Mouse (Mus musculus): Measurements from ENCODE around the gene Ccdc88c. TPM values are rescaled to one million over a fixed set of nuclear protein-coding genes. Genes with fewer than 3 reads are reported as not detected.

Ccdc88c gene
- polyA plus RNA-seq, 1 experiment from 2014 or later = 5.9 TPM

DNA sequence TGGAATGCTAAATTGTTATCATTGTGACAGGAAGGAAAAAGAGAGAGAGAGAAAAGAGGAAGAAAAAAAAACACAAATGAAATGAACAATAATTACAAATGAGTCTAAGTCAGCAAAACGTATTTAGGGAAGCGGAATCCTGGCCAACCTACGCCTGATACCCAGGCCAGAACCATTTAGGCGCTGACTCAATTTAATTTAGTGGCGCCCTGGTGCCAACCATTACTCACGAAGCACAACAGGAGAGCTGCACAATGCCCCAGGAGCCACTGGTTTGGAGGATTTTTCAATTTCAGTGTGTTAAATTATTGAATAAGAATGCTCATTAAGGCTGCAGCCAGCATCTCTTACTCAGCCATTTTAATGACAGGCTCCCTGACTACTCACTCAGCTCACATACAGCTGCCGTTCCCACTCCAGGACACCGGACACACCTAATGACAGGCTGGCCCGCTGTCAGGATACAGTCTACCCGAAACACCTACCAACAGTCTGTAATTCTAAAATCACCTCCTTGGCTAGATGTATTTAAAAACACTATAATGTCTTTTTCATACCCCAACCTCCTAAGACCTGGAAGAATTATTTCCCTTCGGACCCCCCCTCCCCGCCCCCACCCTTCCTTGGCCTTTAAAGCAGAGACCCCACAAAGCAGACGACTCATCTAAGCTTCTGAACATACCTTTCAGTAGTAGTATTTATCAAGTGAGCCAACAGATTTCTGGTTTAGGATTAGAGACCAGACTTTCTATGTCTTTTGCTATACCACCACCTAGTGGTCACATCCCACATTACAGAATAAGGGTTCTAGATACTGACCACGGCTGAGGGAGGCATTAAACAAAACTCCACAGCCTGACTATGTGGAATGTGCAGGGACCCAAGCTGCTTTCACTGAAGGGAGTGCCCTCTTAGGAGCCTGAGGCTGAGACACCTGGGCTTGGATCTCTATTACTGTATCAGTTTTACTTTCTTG lies 102.9 kb downstream of the Ccdc88c start:
- 69% methylated on average over 14 of the region's 14 CpGs for WGBS (ENCODE audit: insufficient replicate concordance)
- H3K27ac ChIP-seq (ENCODE audit: low read length) = no peak overlapping the region
- H3K27me3 ChIP-seq (ENCODE audit: control insufficient read depth, insufficient read depth, low read depth, low read length) = no peaks in the 10 kb centered on the region
- no peaks in the 10 kb centered on the region for H3K4me1 ChIP-seq (ENCODE audit: control insufficient read depth, low read depth, low read length)
- H3K36me3 ChIP-seq (ENCODE audit: control insufficient read depth, insufficient read depth) = peaks cover 34% of the 10 kb centered on the region
- H3K4me2 ChIP-seq (ENCODE audit: low read depth, low read length) = no peak overlapping the region
- ATAC-seq (ENCODE audit: low read depth) = no peak
- no peaks in the 10 kb centered on the region for H3K9me3 ChIP-seq (replicated peaks; ENCODE audit: control insufficient read depth, low read length)
- no peak overlapping the region for H3K4me3 ChIP-seq (ENCODE audit: low read depth, low read length)
- no peak overlapping the region for H3K9ac ChIP-seq (ENCODE audit: low read depth, low read length)

DNA sequence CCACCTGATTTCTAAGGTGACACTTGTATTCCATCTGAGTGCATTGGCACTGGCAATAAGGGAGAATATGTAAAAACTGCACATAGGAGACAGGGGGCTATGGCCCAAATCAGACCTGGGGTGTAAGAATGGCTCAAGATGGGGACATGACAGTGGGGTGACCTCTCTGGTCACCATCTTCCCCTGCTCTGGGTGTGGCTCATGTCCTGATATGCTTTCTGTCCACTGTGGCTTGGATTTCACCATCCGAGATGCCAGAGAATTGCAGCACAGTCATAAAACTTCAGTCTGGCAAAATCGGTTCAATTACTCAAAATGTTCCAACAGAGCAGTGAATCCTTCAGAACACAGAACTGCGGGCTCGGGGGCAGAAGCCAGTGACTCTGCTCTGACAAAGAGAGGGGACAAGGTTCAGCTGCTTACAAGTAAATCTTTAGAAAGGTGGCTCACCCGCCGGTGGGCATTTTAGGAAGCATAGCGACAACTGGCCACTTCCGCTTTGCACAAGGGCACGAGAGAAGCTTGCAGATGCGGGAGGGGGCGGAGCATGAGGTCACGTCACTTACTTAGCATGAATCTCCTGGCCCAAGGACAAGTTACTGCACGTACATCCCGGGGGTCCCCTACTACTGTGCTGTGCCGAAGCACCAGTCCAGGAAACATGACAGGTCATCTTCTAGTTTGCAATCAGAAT lies 104.1 kb downstream of the Ccdc88c start:
- ATAC-seq (ENCODE audit: low read depth) = no peak
- Histone ChIP-seq H3K27ac (ENCODE audit: low read length) (no peak overlapping the region), H3K36me3 (ENCODE audit: control insufficient read depth, insufficient read depth) (peaks cover 27% of the 10 kb centered on the region), H3K9me3 (replicated peaks; ENCODE audit: control insufficient read depth, low read length) (no peaks in the 10 kb centered on the region), H3K4me3 (ENCODE audit: low read depth, low read length) (no peak overlapping the region), H3K27me3 (ENCODE audit: control insufficient read depth, insufficient read depth, low read depth, low read length) (no peaks in the 10 kb centered on the region), H3K4me1 (ENCODE audit: control insufficient read depth, low read depth, low read length) (no peaks in the 10 kb centered on the region), H3K4me2 (ENCODE audit: low read depth, low read length) (no peak overlapping the region), H3K9ac (ENCODE audit: low read depth, low read length) (no peak overlapping the region)
- WGBS (ENCODE audit: insufficient replicate concordance) = 71% methylated on average over 15 of the region's 15 CpGs

DNA sequence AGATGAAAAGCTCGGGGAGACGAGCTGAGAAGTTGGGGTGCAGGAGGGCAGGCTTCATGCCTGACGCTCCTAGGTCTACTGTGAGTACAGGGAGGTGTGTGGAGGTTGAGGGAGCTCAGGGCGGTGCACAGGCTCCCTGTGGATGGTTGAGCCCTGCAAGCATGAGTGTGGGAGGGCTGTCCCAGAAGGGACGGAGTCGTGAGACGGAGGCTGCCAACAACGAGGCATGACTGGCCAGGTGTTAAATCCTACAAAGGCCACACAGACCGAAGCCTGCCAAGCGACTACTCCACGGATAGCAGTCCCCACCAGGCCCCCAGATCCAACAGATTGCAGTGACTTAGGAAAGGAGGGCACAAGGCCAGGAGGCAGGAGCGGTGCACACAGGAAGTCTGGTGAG lies 118.1 kb downstream of the Ccdc88c start:
- no peak overlapping the region for H3K27ac ChIP-seq (ENCODE audit: low read length)
- no peaks in the 10 kb centered on the region for H3K4me1 ChIP-seq (ENCODE audit: control insufficient read depth, low read depth, low read length)
- peaks cover 3% of the 10 kb centered on the region for H3K36me3 ChIP-seq (ENCODE audit: control insufficient read depth, insufficient read depth)
- ATAC-seq (ENCODE audit: low read depth) = no peak
- H3K9me3 ChIP-seq (replicated peaks; ENCODE audit: control insufficient read depth, low read length) = no peaks in the 10 kb centered on the region
- peaks cover 22% of the 10 kb centered on the region for H3K27me3 ChIP-seq (ENCODE audit: control insufficient read depth, insufficient read depth, low read depth, low read length)
- 81% methylated on average over 12 of the region's 12 CpGs for WGBS (ENCODE audit: insufficient replicate concordance)
- no peak overlapping the region for H3K4me3 ChIP-seq (ENCODE audit: low read depth, low read length)
- no peak overlapping the region for H3K9ac ChIP-seq (ENCODE audit: low read depth, low read length)
- no peak overlapping the region for H3K4me2 ChIP-seq (ENCODE audit: low read depth, low read length)

DNA sequence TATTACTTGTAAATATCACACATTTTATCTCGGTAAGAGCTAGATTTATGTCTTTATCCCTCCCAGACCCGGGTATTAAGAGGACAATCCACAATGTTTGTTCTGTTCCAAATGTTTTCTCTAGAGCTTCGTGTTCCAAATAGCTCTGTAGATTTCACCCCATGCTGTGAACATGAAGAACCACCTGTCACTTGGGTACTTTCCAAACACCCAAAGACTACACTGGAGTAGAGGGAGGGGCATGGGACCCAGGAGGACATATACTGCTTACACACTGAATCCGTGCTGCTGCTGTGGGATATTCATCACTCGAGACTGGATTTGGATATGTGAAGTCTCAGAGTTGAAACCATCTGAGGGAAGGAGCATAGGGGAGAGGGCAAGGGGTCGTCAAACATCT lies 119.1 kb downstream of the Ccdc88c start:
- Histone ChIP-seq H3K4me1 (ENCODE audit: control insufficient read depth, low read depth, low read length) (no peaks in the 10 kb centered on the region), H3K27me3 (ENCODE audit: control insufficient read depth, insufficient read depth, low read depth, low read length) (peaks cover 22% of the 10 kb centered on the region), H3K36me3 (ENCODE audit: control insufficient read depth, insufficient read depth) (peaks cover 3% of the 10 kb centered on the region), H3K4me2 (ENCODE audit: low read depth, low read length) (no peak overlapping the region), H3K27ac (ENCODE audit: low read length) (no peak overlapping the region), H3K4me3 (ENCODE audit: low read depth, low read length) (no peak overlapping the region), H3K9ac (ENCODE audit: low read depth, low read length) (no peak overlapping the region), H3K9me3 (replicated peaks; ENCODE audit: control insufficient read depth, low read length) (no peaks in the 10 kb centered on the region)
- ATAC-seq (ENCODE audit: low read depth) = no peak
- 59% methylated on average over 6 of the region's 6 CpGs for WGBS (ENCODE audit: insufficient replicate concordance)

DNA sequence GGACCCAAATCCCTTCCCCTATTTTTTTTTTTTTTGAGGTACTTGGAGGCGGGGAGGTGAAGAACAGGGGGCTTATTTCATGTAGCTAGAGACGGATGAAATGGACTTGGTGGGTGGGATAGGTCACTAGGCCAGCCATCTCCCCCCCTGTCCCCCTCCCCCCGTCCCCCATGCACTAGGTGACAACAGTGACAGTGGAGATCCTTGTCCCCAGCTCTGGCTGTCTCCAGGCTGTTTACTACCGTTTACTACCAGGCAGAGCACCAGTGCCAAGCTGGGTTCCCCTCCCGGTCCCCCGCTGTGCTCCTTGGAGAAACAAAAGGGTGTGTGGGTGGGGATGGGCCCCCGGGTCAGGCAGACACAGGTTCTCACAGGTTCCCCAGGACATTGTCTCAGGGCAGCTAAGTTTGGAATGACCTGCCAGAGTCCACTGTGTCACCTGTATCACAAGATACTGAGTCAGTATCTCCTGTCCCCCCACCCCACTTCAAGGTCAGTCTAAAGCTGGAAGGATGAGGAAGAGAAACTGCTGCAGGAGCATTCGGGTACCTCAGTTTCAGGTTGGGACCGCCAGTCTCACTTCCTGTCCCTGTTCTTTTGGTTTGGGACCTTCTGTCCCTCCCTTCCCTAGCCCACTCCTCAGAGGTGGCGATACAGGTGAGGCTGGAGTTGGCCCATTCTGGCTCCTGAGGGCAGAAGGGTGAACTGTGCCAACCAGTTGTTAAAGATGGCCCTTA lies 120.4 kb downstream of the Ccdc88c start:
- Histone ChIP-seq H3K4me1 (ENCODE audit: control insufficient read depth, low read depth, low read length) (no peaks in the 10 kb centered on the region), H3K27ac (ENCODE audit: low read length) (no peak overlapping the region), H3K36me3 (ENCODE audit: control insufficient read depth, insufficient read depth) (peaks cover 3% of the 10 kb centered on the region), H3K4me2 (ENCODE audit: low read depth, low read length) (0 out of 2 replicates have a peak overlapping the region, but pooled peaks have one; percentile 33), H3K9me3 (replicated peaks; ENCODE audit: control insufficient read depth, low read length) (no peaks in the 10 kb centered on the region), H3K27me3 (ENCODE audit: control insufficient read depth, insufficient read depth, low read depth, low read length) (peaks cover 22% of the 10 kb centered on the region), H3K4me3 (ENCODE audit: low read depth, low read length) (no peak overlapping the region), H3K9ac (ENCODE audit: low read depth, low read length) (no peak overlapping the region)
- no peak for ATAC-seq (ENCODE audit: low read depth)
- 23% methylated on average over 10 of the region's 10 CpGs for WGBS (ENCODE audit: insufficient replicate concordance)

DNA sequence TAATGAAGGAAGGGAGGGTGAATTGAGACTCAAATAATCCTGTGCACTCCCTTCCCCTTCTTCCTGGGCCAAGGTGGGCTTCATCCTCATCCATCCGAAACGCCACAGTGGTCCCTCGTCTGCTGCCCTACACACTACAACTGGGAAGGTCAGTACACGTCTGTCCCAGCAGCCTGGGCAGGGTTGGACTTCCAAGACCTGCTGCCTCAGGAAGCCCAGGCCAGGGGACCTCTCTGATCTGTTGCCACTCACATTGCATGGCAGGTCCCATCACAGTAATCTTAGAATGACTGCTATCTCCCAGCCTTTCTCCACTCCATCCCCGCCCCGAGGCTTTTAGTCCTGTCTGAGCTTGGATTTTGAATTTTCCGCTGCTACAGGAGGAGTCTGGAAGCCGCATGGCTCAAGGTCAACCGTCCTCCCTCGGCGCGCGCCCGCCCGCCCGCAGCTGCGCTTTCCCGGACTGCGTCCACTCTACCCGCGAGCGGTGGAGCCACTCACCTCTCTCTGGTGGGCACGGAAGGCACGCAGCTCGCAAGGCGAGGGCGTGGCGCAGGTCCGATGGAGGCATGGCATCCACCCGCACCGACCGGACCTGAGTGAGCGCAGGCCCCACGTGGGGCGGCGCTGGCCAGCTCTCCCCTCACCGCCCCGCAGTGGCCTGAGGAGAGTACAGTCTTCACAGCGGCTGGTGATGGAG lies 121.1 kb downstream of the Ccdc88c start, which contains the start of gene Gpr68:
Gene Gpr68 (minus strand): TSS at position 601 of the 700 bp plus-strand sequence.
- Histone ChIP-seq H3K27me3 (ENCODE audit: control insufficient read depth, insufficient read depth, low read depth, low read length) (peaks cover 22% of the 10 kb centered on the region), H3K9me3 (replicated peaks; ENCODE audit: control insufficient read depth, low read length) (no peaks in the 10 kb centered on the region), H3K4me2 (ENCODE audit: low read depth, low read length) (peak within 1 kb of the TSS; percentile 33), H3K27ac (ENCODE audit: low read length) (no peak within 1 kb of the TSS), H3K4me1 (ENCODE audit: control insufficient read depth, low read depth, low read length) (no peaks in the 10 kb centered on the region), H3K4me3 (ENCODE audit: low read depth, low read length) (peak within 1 kb of the TSS; percentile 23; the same call in 1 of the 2 replicates), H3K36me3 (ENCODE audit: control insufficient read depth, insufficient read depth) (no peaks in the 10 kb centered on the region), H3K9ac (ENCODE audit: low read depth, low read length) (no peak within 1 kb of the TSS)
- ATAC-seq (ENCODE audit: low read depth) = no peak
- WGBS (ENCODE audit: insufficient replicate concordance) = 6% methylated on average over 39 of the region's 39 CpGs

DNA sequence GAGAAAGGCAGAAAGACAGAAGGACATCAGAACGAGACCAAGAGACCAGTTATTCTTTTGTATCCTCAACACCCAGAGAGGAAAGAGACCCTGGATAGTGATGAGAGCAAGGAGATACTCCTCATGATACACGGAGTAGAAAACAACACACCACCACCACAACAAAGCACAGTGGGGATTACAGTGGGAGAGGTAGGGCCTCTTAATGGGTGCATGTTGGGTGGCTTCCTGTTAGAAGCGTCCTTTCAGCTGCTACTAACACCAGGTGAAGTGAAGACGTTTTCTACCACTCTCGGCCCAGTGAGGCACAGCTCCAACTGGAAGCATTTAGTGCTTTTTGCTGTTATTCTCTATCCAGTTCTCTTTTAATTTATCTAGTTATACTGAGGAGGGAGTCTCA lies 122.0 kb downstream of the Ccdc88c start:
- ATAC-seq (ENCODE audit: low read depth) = no peak
- H3K36me3 ChIP-seq (ENCODE audit: control insufficient read depth, insufficient read depth) = no peaks in the 10 kb centered on the region
- H3K4me3 ChIP-seq (ENCODE audit: low read depth, low read length) = no peak overlapping the region
- 58% methylated on average over 5 of the region's 5 CpGs for WGBS (ENCODE audit: insufficient replicate concordance)
- no peaks in the 10 kb centered on the region for H3K9me3 ChIP-seq (replicated peaks; ENCODE audit: control insufficient read depth, low read length)
- no peak overlapping the region for H3K4me2 ChIP-seq (ENCODE audit: low read depth, low read length)
- no peaks in the 10 kb centered on the region for H3K4me1 ChIP-seq (ENCODE audit: control insufficient read depth, low read depth, low read length)
- H3K27me3 ChIP-seq (ENCODE audit: control insufficient read depth, insufficient read depth, low read depth, low read length) = peaks cover 22% of the 10 kb centered on the region
- no peak overlapping the region for H3K9ac ChIP-seq (ENCODE audit: low read depth, low read length)
- H3K27ac ChIP-seq (ENCODE audit: low read length) = no peak overlapping the region

DNA sequence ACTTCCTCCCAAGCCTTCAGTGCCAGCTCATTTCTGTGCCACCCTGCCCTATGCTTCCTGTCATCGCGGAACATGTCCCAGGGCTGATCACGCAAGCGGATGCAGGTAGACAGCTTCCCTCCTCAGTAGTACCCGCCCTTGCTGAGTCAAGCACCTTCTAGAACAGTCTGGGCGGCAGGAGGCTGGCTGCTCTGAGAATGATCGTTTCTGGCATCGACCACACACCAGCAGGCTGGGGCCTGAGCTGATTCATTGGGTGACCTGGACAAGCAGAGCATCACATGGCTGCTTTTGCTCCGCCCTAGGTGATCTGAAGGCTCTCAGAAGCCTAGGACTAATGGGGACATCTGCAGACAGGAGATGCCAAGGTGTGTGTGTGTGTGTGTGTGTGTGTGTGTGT lies 125.1 kb downstream of the Ccdc88c start:
- Histone ChIP-seq H3K4me1 (ENCODE audit: control insufficient read depth, low read depth, low read length) (no peaks in the 10 kb centered on the region), H3K27me3 (ENCODE audit: control insufficient read depth, insufficient read depth, low read depth, low read length) (peaks cover 43% of the 10 kb centered on the region), H3K27ac (ENCODE audit: low read length) (no peak overlapping the region), H3K9ac (ENCODE audit: low read depth, low read length) (no peak overlapping the region), H3K4me3 (ENCODE audit: low read depth, low read length) (no peak overlapping the region), H3K36me3 (ENCODE audit: control insufficient read depth, insufficient read depth) (no peaks in the 10 kb centered on the region), H3K4me2 (ENCODE audit: low read depth, low read length) (no peak overlapping the region), H3K9me3 (replicated peaks; ENCODE audit: control insufficient read depth, low read length) (no peaks in the 10 kb centered on the region)
- WGBS (ENCODE audit: insufficient replicate concordance) = 64% methylated on average over 9 of the region's 9 CpGs
- no peak for ATAC-seq (ENCODE audit: low read depth)
